Mouse (Mus musculus) lung, postnatal 0 days (tissue): ENCODE measurements at regions not wholly inside any gene's neighbourhood (a gene's known extent, or its start where the extent isn't known, plus 50 kb on each side); places are given as distances from the start of the nearest gene placed in this dataset.

Source experiments
- ATAC-seq: fragments of 200-750 bp; cut with Nextera tagmentation; 2 replicates; pipeline ENCODE4 v1.8.0; 2017; ENCODE audit warnings: moderate library complexity
- DNase-seq: peaks from one replicate; pipeline ENCODE4 v3.0.0-alpha.2; 2016; ENCODE audit warnings: low spot score
- H3K27ac ChIP-seq: fragments of 300-500 bp; sonication (generic); 2 replicates; pipeline ENCODE4 v1.5.1; 2014; ENCODE audit warnings: antibody characterized with exemption, mild to moderate bottlenecking, low read length, mixed read lengths
- H3K27me3 ChIP-seq: fragments of 300-500 bp; sonication (generic); replicated peaks from 2 replicates; pipeline ENCODE4 v1.6.1; 2014; ENCODE audit warnings: low read length, mixed read lengths; ENCODE audit not compliant: insufficient read depth
- H3K36me3 ChIP-seq: fragments of 300-500 bp; sonication (generic); 2 replicates; pipeline ENCODE4 v1.6.1; 2014; ENCODE audit warnings: low read length, mixed read lengths; ENCODE audit not compliant: insufficient read depth
- H3K4me1 ChIP-seq: fragments of 300-500 bp; sonication (generic); 2 replicates; pipeline ENCODE4 v1.6.1; 2014; ENCODE audit warnings: antibody characterized with exemption, low read depth, low read length, mixed read lengths; ENCODE audit not compliant: insufficient read depth
- H3K4me2 ChIP-seq: fragments of 300-500 bp; sonication (generic); replicated peaks from 2 replicates; pipeline ENCODE4 v1.6.1; 2014; ENCODE audit warnings: low read depth, mild to moderate bottlenecking, low read length, moderate library complexity, mixed read lengths
- H3K4me3 ChIP-seq: fragments of 300-500 bp; sonication (generic); 2 replicates; pipeline ENCODE4 v1.5.1; 2014; ENCODE audit warnings: low read depth, low read length
- H3K9ac ChIP-seq: fragments of 300-500 bp; sonication (generic); replicated peaks from 2 replicates; pipeline ENCODE4 v1.6.1; 2014; ENCODE audit warnings: low read depth, mild to moderate bottlenecking
- H3K9me3 ChIP-seq: fragments of 300-500 bp; sonication (generic); 2 replicates; pipeline ENCODE4 v1.6.1; 2016; ENCODE audit warnings: low read length, mixed read lengths
- CTCF ChIP-seq: IDR thresholded peaks from 2 replicates; pipeline ENCODE4 v1.5.1; 2016; ENCODE audit warnings: antibody characterized with exemption, mild to moderate bottlenecking
- EP300 ChIP-seq: IDR thresholded peaks from 2 replicates; pipeline ENCODE4 v1.6.1; 2016; ENCODE audit warnings: antibody characterized with exemption, mild to moderate bottlenecking, control low read depth
- WGBS: fragments of 180-500 bp; shearing (Covaris S2); extraction: QIAGEN DNeasy Blood & Tissue Kit; methylation state at CpG from one replicate; pipeline ENCODE4 v1.1.7; 2014; 5-methylcytosine and 5-hydroxymethylcytosine counted together

DNA sequence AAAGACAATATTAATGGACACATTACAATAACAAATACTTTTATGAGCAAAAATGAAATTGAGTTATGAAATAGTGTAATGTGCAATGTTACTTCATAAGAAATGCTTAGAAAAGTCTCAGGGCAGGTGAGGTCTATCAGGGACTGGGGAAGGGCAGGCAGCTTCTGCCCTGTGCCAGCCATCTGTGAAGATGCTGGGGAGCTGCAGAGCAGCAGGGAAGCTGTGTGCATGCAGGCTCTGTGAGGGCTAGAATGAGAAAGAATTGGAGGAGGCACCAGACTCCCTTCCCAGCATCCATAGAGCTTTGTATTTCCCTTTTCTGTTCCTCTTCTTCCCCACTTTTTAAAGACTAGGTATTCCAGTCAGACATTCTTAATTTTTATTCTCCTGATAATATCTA lies 281.8 kb downstream of the Mef2c start:
- Histone ChIP-seq H3K4me1 (no peaks in the 10 kb centered on the region), H3K4me3 (no peak overlapping the region), H3K36me3 (no peaks in the 10 kb centered on the region), H3K27me3 (no peaks in the 10 kb centered on the region), H3K4me2 (no peak overlapping the region), H3K9me3 (no peaks in the 10 kb centered on the region), H3K9ac (no peak overlapping the region), H3K27ac (no peak overlapping the region)
- DNase-seq (no peak), ATAC-seq (no peak)
- no peak for TF ChIP-seq EP300
- no peak for TF ChIP-seq CTCF

DNA sequence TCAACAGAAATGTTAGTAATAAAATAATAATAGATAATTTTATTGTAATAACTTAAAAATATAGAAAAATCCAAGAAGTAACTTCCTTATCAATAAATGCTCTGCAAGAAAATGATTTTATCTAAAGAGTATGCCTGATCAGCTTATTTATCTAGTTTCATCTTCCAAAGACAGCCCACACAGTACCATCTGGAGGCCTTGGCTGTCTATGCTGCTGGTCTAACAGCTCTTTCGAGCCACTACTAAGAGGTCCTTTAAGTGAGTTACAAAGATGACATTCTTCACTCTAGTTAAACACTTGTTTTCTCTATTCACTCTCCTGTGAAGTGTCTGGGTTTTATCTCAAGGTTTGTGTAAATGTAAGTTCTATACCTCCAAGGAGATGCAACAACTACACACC lies 305.7 kb downstream of the Mef2c start:
- H3K9ac ChIP-seq: no peak overlapping the region
- no peak for ATAC-seq
- no peaks in the 10 kb centered on the region for H3K36me3 ChIP-seq
- no peak for DNase-seq
- H3K4me3 ChIP-seq: no peak overlapping the region
- no peak for TF ChIP-seq CTCF
- H3K4me1 ChIP-seq: no peaks in the 10 kb centered on the region
- no peak overlapping the region for H3K27ac ChIP-seq
- WGBS: 38% methylated on average over 1 of the region's 1 CpGs
- H3K27me3 ChIP-seq: no peaks in the 10 kb centered on the region
- H3K4me2 ChIP-seq: no peak overlapping the region
- H3K9me3 ChIP-seq: no peaks in the 10 kb centered on the region

DNA sequence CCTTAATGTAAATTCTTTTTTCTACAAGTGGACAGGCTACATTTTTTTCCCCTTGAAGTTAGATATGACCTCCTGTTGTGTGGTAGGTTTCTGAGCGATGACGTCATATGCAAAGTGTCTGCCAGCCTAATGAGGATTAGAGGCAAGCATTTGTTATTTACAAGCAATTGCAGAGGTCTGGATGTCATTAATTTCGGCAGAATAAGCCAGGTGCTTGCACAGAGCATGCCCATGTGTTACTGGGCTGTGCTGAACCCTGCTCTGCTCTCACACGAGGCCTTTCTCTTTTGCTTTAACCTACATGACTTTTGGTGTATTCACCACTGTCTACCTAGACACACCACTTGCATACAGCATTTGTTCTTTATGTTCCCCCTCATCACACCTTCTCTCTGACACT lies 316.5 kb downstream of the Mef2c start:
- H3K36me3 ChIP-seq: no peaks in the 10 kb centered on the region
- TF ChIP-seq CTCF (no peak), EP300 (no peak)
- no peak for DNase-seq
- H3K27me3 ChIP-seq: no peaks in the 10 kb centered on the region
- no peak overlapping the region for H3K27ac ChIP-seq
- no peak overlapping the region for H3K9ac ChIP-seq
- ATAC-seq: no peak
- WGBS: 56% methylated on average over 4 of the region's 4 CpGs
- no peak overlapping the region for H3K4me3 ChIP-seq
- no peaks in the 10 kb centered on the region for H3K9me3 ChIP-seq
- H3K4me1 ChIP-seq: no peaks in the 10 kb centered on the region
- H3K4me2 ChIP-seq: no peak overlapping the region

DNA sequence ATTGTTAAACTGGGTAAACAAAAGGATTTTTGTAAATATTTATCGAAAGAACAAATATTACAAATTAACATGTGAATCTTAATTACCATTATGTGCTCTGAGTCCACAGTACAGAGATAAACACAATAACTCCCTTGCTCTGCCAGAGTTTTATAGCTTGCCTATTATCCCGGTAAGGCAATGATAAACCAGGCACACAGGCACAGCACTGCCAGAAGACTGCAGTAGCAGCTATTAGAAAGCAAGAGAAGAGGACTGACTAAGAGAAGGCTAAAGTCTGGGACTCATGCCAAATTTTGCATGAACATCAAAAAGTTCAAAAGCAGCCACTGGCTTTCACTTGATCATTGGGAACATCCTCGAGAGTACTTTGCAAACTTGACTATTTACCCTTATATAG lies 316.9 kb downstream of the Mef2c start:
- Histone ChIP-seq H3K4me3 (no peak overlapping the region), H3K4me1 (no peaks in the 10 kb centered on the region), H3K9ac (no peak overlapping the region), H3K36me3 (no peaks in the 10 kb centered on the region), H3K27ac (no peak overlapping the region), H3K9me3 (no peaks in the 10 kb centered on the region), H3K27me3 (no peaks in the 10 kb centered on the region), H3K4me2 (no peak overlapping the region)
- DNase-seq: no peak
- no peak for ATAC-seq
- WGBS: 64% methylated on average over 3 of the region's 3 CpGs
- no peak for TF ChIP-seq CTCF
- no peak for TF ChIP-seq EP300

DNA sequence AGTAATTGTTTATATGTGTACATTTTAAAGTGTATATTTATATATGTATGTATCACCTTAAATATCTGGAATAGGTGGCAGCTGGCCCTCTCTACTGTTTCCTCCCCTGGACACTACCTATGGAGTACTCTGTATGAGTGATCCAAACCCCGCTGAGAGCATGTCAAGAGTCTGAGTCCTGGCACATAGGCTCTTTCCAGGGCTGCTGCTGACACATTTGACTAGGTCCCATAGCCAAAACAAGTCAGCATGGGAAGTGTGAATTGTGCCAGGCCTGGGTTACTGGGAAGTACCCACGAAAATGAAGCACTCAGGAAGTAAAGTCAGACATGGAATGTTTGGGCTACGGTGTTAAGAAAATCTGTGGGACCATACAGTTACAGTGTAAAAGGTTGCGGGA lies 321.1 kb downstream of the Mef2c start:
- ATAC-seq (no peak), DNase-seq (no peak)
- H3K4me3 ChIP-seq: no peak overlapping the region
- no peaks in the 10 kb centered on the region for H3K36me3 ChIP-seq
- TF ChIP-seq CTCF: no peak
- no peak for TF ChIP-seq EP300
- H3K27ac ChIP-seq: no peak overlapping the region
- WGBS: 65% methylated on average over 4 of the region's 4 CpGs
- H3K9ac ChIP-seq: no peak overlapping the region
- no peaks in the 10 kb centered on the region for H3K4me1 ChIP-seq
- H3K27me3 ChIP-seq: no peaks in the 10 kb centered on the region
- no peak overlapping the region for H3K4me2 ChIP-seq
- H3K9me3 ChIP-seq: no peaks in the 10 kb centered on the region

DNA sequence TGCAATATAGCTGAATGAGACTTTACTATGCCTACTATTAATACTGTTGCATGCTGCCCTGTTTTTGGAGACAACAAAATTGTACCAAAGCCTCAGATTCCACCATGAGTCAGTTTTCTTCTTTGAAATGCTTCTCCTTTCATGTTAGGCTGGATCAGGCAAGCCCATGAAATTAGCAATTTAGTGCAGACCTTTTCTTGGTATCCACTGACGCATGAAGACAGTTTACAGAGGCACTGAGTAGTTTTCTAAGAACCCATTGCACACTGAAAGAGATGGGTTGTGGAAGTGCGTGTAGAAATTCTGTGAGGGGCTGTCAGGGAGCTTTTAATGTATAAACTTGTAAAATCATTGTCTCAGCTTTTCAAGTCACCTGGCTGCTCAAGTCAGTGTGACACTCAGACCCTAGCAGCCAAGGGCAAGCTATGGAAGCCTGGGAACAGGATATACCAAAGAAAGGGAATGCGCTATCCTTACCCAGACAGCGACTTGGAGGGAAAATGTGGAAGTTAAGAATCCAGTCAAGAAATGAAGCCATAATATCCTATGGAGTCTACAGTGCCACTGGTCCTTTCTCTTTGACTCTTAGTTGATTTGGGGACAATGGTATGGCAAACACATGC lies 323.1 kb downstream of the Mef2c start:
- no peaks in the 10 kb centered on the region for H3K9me3 ChIP-seq
- no peak overlapping the region for H3K9ac ChIP-seq
- H3K27ac ChIP-seq: no peak overlapping the region
- DNase-seq (no peak), ATAC-seq (no peak)
- no peaks in the 10 kb centered on the region for H3K4me1 ChIP-seq
- TF ChIP-seq CTCF (no peak), EP300 (no peak)
- no peak overlapping the region for H3K4me3 ChIP-seq
- no peak overlapping the region for H3K4me2 ChIP-seq
- H3K36me3 ChIP-seq: no peaks in the 10 kb centered on the region
- H3K27me3 ChIP-seq: no peaks in the 10 kb centered on the region
- 79% methylated on average over 4 of the region's 4 CpGs for WGBS
